Mouse (Mus musculus): Measurements from ENCODE around the gene Ampd3.
A peak's percentile ranks its signal among the peaks of the same experiment; 100 is the strongest.

Gene Ampd3

GRCm38 (mm10) chr7:110768001-110768400, at the start of gene Ampd3:
Gene Ampd3, plus strand, starts transcription at chr7:110768206.
- DNase-seq = peak; percentile 29

- no peak for DNase-seq
Observed at GRCm38 (mm10) chr7:110718505-110718904, 49.5 kb upstream of the Ampd3 start.

GRCm38 (mm10) chr7:110719857-110720256, 48.1 kb upstream of the Ampd3 start:
- DNase-seq = no peak

GRCm38 (mm10) chr7:110722183-110722582, 45.8 kb upstream of the Ampd3 start:
- no peak for DNase-seq

GRCm38 (mm10) chr7:110727049-110727448, 41.0 kb upstream of the Ampd3 start:
- peak; percentile 88 for DNase-seq

GRCm38 (mm10) chr7:110728876-110729275, 39.1 kb upstream of the Ampd3 start:
- peak; percentile 79 for DNase-seq

GRCm38 (mm10) chr7:110729295-110729694, 38.7 kb upstream of the Ampd3 start:
- DNase-seq = no peak

- peak; percentile 53 for DNase-seq
Observed at GRCm38 (mm10) chr7:110731091-110731967, 36.7 kb upstream of the Ampd3 start.

- no peak for DNase-seq
Observed at GRCm38 (mm10) chr7:110732001-110732632, 35.9 kb upstream of the Ampd3 start.

- no peak for DNase-seq
Observed at GRCm38 (mm10) chr7:110736914-110737313, 31.1 kb upstream of the Ampd3 start.

- DNase-seq = no peak
Observed at GRCm38 (mm10) chr7:110739764-110740163, 28.2 kb upstream of the Ampd3 start.

GRCm38 (mm10) chr7:110740188-110740587, 27.8 kb upstream of the Ampd3 start:
- DNase-seq = peak; percentile 29

- DNase-seq = no peak
Observed at GRCm38 (mm10) chr7:110742022-110742421, 26.0 kb upstream of the Ampd3 start.

- DNase-seq = no peak
Observed at GRCm38 (mm10) chr7:110746087-110746562, 21.9 kb upstream of the Ampd3 start.

GRCm38 (mm10) chr7:110746809-110747208, 21.2 kb upstream of the Ampd3 start:
- DNase-seq = no peak

GRCm38 (mm10) chr7:110750834-110751233, 17.2 kb upstream of the Ampd3 start:
- DNase-seq = no peak

GRCm38 (mm10) chr7:110751634-110752033, 16.4 kb upstream of the Ampd3 start:
- no peak for DNase-seq

- no peak for DNase-seq
Observed at GRCm38 (mm10) chr7:110753310-110753709, 14.7 kb upstream of the Ampd3 start.

- no peak for DNase-seq
Observed at GRCm38 (mm10) chr7:110753926-110754330, 14.1 kb upstream of the Ampd3 start.

GRCm38 (mm10) chr7:110756440-110756839, 11.6 kb upstream of the Ampd3 start:
- DNase-seq = no peak

- no peak for DNase-seq
Observed at GRCm38 (mm10) chr7:110762605-110763180, 5.3 kb upstream of the Ampd3 start.

- peak; percentile 69 for DNase-seq
Observed at GRCm38 (mm10) chr7:110768451-110769064, 552 bp downstream of the Ampd3 start.

GRCm38 (mm10) chr7:110769094-110769493, 1.1 kb downstream of the Ampd3 start:
- DNase-seq = peak; percentile 77
